Mouse (Mus musculus): Measurements from ENCODE around the gene Olfr711. TPM values are rescaled to one million over a fixed set of nuclear protein-coding genes. Genes with fewer than 3 reads are reported as not detected.
"Not testable (repeated sequence)": the region's sequence is repeated elsewhere in the genome, so short reads cannot be mapped to it uniquely, and the experiment has no call there.

Olfr711 gene
- total RNA-seq (2021): not detected

DNA sequence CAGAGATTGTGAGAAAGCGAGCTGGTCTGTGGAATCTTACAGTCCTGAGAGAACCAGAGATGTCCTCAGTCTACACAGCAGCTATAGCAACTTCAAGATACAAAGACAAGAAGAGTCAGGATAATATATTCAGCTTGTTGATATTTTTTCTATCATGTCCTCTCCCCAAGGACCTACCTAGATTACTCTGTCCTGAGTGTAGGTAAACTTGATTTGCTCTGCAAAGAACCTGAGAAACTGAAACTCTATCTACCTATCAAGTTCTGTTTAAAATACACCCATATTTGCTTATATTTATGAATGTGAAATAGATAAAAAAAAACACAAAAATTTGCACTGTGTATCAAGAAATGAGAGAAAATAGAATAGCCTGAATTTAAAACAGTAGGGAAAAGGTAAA, at the start of gene Olfr711:
Gene Olfr711, minus strand, starts transcription at position 101 of the 400 bp plus-strand sequence.
- DNase-seq (ENCODE audit: low spot score in 2 of 2): no peak
- intact Hi-C loops (cut with DNase I): no loop called here

DNA sequence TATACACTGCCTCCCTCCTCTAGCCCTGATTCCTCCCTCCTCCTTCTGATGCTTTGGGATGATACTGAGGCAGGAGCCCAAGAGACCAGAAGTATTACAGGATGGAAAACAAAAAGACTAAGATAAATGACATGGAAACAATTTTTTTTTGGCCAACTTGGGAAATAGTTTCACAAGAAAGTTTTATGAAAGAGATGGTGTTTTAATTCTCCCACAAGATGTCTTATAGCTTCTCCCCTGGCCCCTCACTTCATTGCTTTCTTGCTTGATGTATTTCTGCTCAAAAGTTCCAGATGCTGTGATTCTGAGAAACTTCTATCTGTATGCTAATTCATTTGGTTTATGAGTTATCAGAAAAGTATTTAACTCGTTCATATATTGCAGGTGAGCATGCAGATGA, 30.7 kb upstream of the Olfr711 start, which contains the start of gene Olfr2:
Gene Olfr2, minus strand, starts transcription at position 101 of the 400 bp plus-strand sequence.
- DNase-seq (ENCODE audit: low spot score in 2 of 2): no peak
- intact Hi-C loops (cut with DNase I): no loop called here

DNA sequence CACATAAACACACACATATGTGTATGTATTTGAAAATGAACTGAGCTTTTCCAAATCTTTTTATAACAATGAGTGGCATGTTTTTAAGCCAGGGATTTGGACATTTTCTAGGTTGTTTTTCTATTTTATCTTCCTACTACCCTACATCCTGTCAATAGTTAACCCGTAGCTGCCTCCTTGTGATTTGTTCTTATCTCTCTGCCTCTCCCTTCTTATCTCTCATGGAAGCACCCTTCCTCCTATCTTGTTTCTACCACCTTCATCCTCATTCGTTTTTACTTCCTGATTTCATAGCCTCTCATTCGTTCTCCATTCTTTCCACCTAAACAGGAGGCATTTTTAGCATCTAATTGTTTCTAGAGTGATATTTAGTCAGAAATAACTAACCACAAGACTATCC, 28.9 kb upstream of the Olfr711 start:
- DNase-seq (ENCODE audit: low spot score in 2 of 2): no peak
- intact Hi-C loops (cut with DNase I): no loop called here

DNA sequence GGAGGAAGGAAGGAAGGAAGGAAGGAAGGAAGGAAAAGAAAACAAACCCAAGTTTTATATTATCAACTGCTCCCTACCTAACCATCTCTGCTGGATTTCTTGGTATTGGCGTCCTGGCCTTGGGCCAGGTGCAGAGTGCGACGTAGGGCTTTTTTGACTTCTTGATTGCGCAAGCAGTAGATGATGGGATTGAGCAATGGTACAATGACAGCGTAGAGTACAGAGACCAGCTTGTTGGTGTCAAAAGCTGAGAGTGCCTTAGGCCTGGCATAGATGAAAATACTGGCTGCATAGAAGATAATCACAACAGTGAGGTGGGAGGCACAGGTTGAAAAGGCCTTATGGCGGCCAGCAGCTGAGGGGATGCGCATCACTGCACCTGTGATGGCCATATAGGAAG, 25.5 kb upstream of the Olfr711 start:
- no peak for DNase-seq (ENCODE audit: low spot score in 2 of 2)
- intact Hi-C loops (cut with DNase I): no loop called here

DNA sequence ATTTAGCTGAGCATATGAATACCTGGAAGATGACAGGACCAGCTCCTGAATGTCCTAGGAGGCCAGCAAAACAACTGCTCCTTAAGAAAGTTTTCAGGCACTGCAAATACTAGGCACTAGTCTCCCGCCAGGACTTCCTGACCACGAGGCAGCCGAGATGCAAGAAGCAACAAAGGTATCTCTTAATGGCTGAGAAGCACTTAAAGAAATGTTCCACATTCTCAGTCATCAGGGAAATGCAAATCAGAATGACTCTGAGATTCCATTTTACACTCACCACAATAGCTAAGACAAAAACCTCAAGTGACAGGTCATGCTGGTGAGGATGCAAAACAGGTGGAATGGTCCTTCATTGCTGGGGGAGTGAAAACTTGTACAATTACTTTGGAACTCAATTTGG, 10.0 kb upstream of the Olfr711 start:
- no peak for DNase-seq (ENCODE audit: low spot score in 2 of 2)
- intact Hi-C loops (cut with DNase I): no loop called here

DNA sequence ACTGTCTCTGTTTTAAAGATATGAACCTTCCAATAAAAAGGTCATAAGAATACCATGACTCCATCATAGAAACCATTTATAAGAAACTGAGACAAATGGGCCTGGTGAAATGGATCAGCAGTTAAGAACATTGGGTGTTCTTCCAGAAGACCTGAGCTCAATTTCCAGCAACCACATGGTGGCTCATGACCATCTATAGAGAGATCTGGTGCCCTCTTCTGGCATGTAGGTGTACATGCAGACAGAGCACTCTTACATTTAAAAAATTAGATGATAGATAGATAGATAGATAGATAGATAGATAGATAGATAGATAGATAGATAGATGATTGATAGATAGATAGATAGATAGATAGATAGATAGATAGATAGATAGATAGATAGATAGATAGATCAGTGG, 7.8 kb downstream of the Olfr711 start:
- DNase-seq (ENCODE audit: low spot score in 2 of 2); intact Hi-C loops (cut with DNase I): not testable (repeated sequence)

DNA sequence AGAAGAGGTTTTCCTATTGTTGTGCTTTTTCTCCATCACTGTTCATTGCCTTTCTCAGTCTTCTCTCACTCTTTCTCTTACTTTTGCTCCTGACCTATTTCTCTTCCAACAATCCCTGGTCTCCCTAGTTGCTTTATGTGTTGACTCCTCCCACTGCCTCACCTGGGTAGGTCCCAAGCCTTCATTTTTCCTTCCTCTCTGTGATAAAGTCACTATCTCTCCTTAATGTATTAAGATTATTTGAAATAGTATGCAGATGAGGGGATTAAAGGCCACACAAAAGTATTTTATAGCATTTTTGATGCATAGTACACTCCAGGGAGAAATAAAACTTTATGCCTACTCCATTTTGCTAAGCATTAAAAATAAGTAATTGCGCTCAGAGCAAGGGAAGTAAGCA, 11.4 kb downstream of the Olfr711 start, which contains the start of gene Olfr6:
Gene Olfr6, minus strand, starts transcription at position 101 of the 400 bp plus-strand sequence.
- no peak for DNase-seq (ENCODE audit: low spot score in 2 of 2)
- intact Hi-C loops (cut with DNase I): no loop called here

DNA sequence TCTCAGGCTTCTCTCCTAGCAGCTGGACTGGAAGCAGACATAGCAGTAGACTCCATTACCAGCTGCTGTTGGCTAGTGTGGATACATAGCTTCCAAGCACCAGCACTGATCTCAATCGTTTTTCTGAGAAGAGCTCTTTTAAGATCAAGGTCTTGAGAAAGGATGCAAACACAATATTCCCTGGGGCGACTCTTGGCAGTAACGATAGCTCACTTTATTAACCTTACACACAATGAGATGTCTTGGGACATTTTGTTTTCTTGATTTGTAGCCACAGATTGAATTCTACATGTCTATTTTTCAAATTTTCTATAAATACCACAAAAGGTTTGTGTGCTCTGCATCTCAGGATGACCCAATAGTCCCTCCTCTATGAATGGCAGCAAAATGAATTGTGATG, 27.0 kb downstream of the Olfr711 start, which contains the start of gene Olfr710:
Gene Olfr710, minus strand, starts transcription at position 101 of the 400 bp plus-strand sequence.
- intact Hi-C loops (cut with DNase I): no loop called here
- no peak for DNase-seq (ENCODE audit: low spot score in 2 of 2)

DNA sequence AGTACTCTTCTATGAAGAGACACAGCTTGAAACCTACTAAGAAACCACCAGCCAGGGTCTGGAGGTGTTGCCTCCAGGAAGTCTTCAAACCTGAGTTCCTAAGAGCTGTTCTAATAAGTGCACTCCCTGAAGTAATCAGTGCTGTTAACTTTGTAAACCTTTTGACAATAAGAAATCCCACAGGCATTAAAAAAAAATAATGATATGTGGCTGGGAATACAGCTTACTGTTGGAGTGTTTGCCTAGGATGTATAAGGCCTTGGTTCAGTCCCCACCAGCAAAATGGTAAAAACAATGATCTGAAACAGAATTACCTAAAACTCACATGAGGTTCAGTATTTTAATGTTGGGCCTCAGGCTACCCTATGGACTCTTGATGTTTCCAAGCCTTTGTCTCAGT, 43.1 kb downstream of the Olfr711 start, which contains the start of gene Olfr709-ps1:
Gene Olfr709-ps1, minus strand, starts transcription at position 101 of the 400 bp plus-strand sequence.
- DNase-seq (ENCODE audit: low spot score in 2 of 2): no peak
- intact Hi-C loops (cut with DNase I): no loop called here

DNA sequence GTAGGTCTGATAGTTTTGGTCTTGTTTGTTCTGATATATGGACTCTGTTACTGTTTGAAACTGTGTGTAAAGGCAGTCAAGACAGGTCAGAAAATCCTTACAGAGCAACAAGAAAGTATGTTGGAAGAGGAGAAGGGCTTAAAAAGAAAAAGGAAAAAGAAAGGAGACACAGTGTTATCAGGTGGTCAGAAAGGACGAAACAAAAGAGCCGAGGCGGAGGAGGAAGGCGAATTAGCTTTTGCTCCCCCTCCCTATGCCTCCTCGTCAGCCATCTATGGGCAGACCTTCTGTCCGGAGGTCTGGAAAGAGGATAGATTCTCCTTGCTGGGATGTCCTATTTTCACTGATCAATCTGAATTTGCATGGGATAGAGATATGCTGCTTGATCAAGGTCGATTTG, 54.3 kb downstream of the Olfr711 start:
- DNase-seq (ENCODE audit: low spot score in 2 of 2); intact Hi-C loops (cut with DNase I): not testable (repeated sequence)

Other genes starting within 250 kb of the Olfr711 start
- gene Olfr697, start 233.0 kb downstream of the Olfr711 start, total RNA-seq (2021): not detected
- gene Olfr698, start 220.1 kb downstream of the Olfr711 start, total RNA-seq (2021): not detected
- gene Olfr699, start 182.3 kb downstream of the Olfr711 start, total RNA-seq (2021): not detected
- gene Olfr700, start 166.6 kb downstream of the Olfr711 start, total RNA-seq (2021): not detected
- gene Olfr701, start 161.3 kb downstream of the Olfr711 start, total RNA-seq (2021): not detected
- not detected for gene Olfr702, start 141.6 kb downstream of the Olfr711 start, total RNA-seq (2021)
- not detected for gene Olfr703, start 132.1 kb downstream of the Olfr711 start, total RNA-seq (2021)
- gene Olfr704, start 112.3 kb downstream of the Olfr711 start, total RNA-seq (2021): not detected
- not detected for gene Olfr705, start 98.6 kb downstream of the Olfr711 start, total RNA-seq (2021)
- not detected for gene Olfr706, start 87.3 kb downstream of the Olfr711 start, total RNA-seq (2021)
- not detected for gene Olfr707, start 74.2 kb downstream of the Olfr711 start, total RNA-seq (2021)
- gene Olfr1532-ps1, start 67.5 kb downstream of the Olfr711 start, total RNA-seq (2021): not detected
- not detected for gene Olfr709-ps1, start 43.2 kb downstream of the Olfr711 start, total RNA-seq (2021)
- gene Olfr710, start 27.1 kb downstream of the Olfr711 start, total RNA-seq (2021): not detected
- gene Olfr6, start 11.5 kb downstream of the Olfr711 start, total RNA-seq (2021): not detected
- gene Olfr2, start 30.6 kb upstream of the Olfr711 start, total RNA-seq (2021): not detected
- not detected for gene Olfr713, start 55.7 kb upstream of the Olfr711 start, total RNA-seq (2021)
- not detected for gene Olfr714, start 95.5 kb upstream of the Olfr711 start, total RNA-seq (2021)
- not detected for gene Olfr17, start 117.8 kb upstream of the Olfr711 start, total RNA-seq (2021)
- not detected for gene Olfr715b, start 134.9 kb upstream of the Olfr711 start, total RNA-seq (2021)
- not detected for gene Olfr715, start 155.6 kb upstream of the Olfr711 start, total RNA-seq (2021)
- not detected for gene Olfr716, start 162.9 kb upstream of the Olfr711 start, total RNA-seq (2021)
- gene Nlrp14, start 191.5 kb upstream of the Olfr711 start, total RNA-seq (2021): not detected
- not detected for gene Rbmxl2, start 234.0 kb upstream of the Olfr711 start, total RNA-seq (2021)

All from left cerebral cortex, postnatal 25 days (tissue).